Mouse (Mus musculus): ENCODE data around the gene Adgra1. TPM values are rescaled to one million over a fixed set of nuclear protein-coding genes. Genes with fewer than 3 reads are reported as not detected.

Adgra1 gene
- polyA plus RNA-seq, 1 experiment from 2014 or later: 0.50 TPM

DNA sequence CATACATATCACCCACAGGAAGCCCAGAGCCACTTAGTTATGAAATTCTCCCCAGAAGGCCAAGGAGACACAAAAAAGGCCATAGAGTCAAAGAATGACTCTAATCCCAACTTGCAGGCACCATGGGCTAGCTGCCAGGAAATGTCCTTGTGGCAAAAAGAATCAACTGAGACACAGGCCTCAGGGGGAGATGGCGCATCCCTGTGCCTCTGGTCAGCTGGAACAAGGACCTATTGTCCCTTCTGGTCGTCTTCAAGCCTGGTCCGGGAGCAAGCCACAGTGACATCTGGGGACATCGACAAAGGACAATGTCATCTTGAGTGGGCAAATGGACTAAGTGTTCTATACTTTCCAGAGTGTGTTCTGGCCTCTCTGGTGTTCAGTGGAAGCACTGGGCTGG lies 49.6 kb downstream of the Adgra1 start:
- H3K27me3 ChIP-seq (ENCODE audit: insufficient read depth, low read length): no peaks in the 10 kb centered on the region
- H3K36me3 ChIP-seq (ENCODE audit: insufficient read depth, low read length): no peaks in the 10 kb centered on the region
- ATAC-seq (replicated peaks; ENCODE audit: low FRiP score, low read depth) (no peak), DNase-seq (ENCODE audit: low spot score) (no peak)
- H3K27ac ChIP-seq: no peak overlapping the region
- H3K9me3 ChIP-seq (replicated peaks; ENCODE audit: low read length): no peaks in the 10 kb centered on the region
- WGBS: 89% methylated on average over 4 of the region's 4 CpGs
- H3K9ac ChIP-seq (ENCODE audit: low read depth, low read length): no peak overlapping the region
- no peak overlapping the region for H3K4me3 ChIP-seq (replicated peaks; ENCODE audit: low read depth, low read length)
- H3K4me1 ChIP-seq (replicated peaks; ENCODE audit: insufficient read depth, low read length): no peaks in the 10 kb centered on the region
- H3K4me2 ChIP-seq (ENCODE audit: low read length): no peak overlapping the region
- TF ChIP-seq CTCF (IDR thresholded peaks at IDR 0.05; ENCODE audit: low read depth): no peak

- H3K4me2 ChIP-seq (ENCODE audit: low read length): no peak overlapping the region
- no peak overlapping the region for H3K9ac ChIP-seq (ENCODE audit: low read depth, low read length)
- H3K4me1 ChIP-seq (replicated peaks; ENCODE audit: insufficient read depth, low read length): peaks cover 6% of the 10 kb centered on the region; the same call in 1 of the 2 replicates
- H3K9me3 ChIP-seq (replicated peaks; ENCODE audit: low read length): no peaks in the 10 kb centered on the region
- TF ChIP-seq CTCF (IDR thresholded peaks at IDR 0.05; ENCODE audit: low read depth): no peak
- no peaks in the 10 kb centered on the region for H3K36me3 ChIP-seq (ENCODE audit: insufficient read depth, low read length)
- H3K27ac ChIP-seq: no peak overlapping the region
- DNase-seq (ENCODE audit: low spot score) (no peak), ATAC-seq (replicated peaks; ENCODE audit: low FRiP score, low read depth) (no peak)
- peaks cover 29% of the 10 kb centered on the region for H3K27me3 ChIP-seq (ENCODE audit: insufficient read depth, low read length)
- H3K4me3 ChIP-seq (replicated peaks; ENCODE audit: low read depth, low read length): no peak overlapping the region
- WGBS: 67% methylated on average over 5 of the region's 5 CpGs
These were observed 57.8 kb downstream of the Adgra1 start for GRCm38 (mm10) chr7:139891779-139892178.

GRCm38 (mm10) chr7:139894655-139895557 lies 60.9 kb downstream of the Adgra1 start, which contains the start of gene Kndc1:
Gene Kndc1, plus strand, starts transcription at chr7:139894696.
- under 1% methylated on average over 50 of the region's 50 CpGs for WGBS
- no peaks in the 10 kb centered on the region for H3K36me3 ChIP-seq (ENCODE audit: insufficient read depth, low read length)
- no peak within 1 kb of the TSS for H3K9ac ChIP-seq (ENCODE audit: low read depth, low read length)
- ATAC-seq (replicated peaks; ENCODE audit: low FRiP score, low read depth) (peak; percentile 71), DNase-seq (ENCODE audit: low spot score) (no peak)
- H3K27ac ChIP-seq: no peak within 1 kb of the TSS
- peak within 1 kb of the TSS; percentile 37 for H3K4me3 ChIP-seq (replicated peaks; ENCODE audit: low read depth, low read length)
- no peak for TF ChIP-seq CTCF (IDR thresholded peaks at IDR 0.05; ENCODE audit: low read depth)
- H3K4me1 ChIP-seq (replicated peaks; ENCODE audit: insufficient read depth, low read length): peaks cover 6% of the 10 kb centered on the region; the same call in 1 of the 2 replicates
- no peaks in the 10 kb centered on the region for H3K9me3 ChIP-seq (replicated peaks; ENCODE audit: low read length)
- H3K27me3 ChIP-seq (ENCODE audit: insufficient read depth, low read length): peaks cover 29% of the 10 kb centered on the region
- peak within 1 kb of the TSS; percentile 70 for H3K4me2 ChIP-seq (ENCODE audit: low read length)

- DNase-seq (ENCODE audit: low spot score): no peak
- TF ChIP-seq CTCF (IDR thresholded peaks at IDR 0.05; ENCODE audit: low read depth): no peak
- H3K4me3 ChIP-seq (replicated peaks; ENCODE audit: low read depth, low read length): no peak overlapping the region
- no peak overlapping the region for H3K4me2 ChIP-seq (ENCODE audit: low read length)
- WGBS: 74% methylated on average over 7 of the region's 7 CpGs
- no peak for ATAC-seq (replicated peaks; ENCODE audit: low FRiP score, low read depth)
- H3K27me3 ChIP-seq (ENCODE audit: insufficient read depth, low read length): peaks cover 29% of the 10 kb centered on the region
- H3K27ac ChIP-seq: no peak overlapping the region
- no peaks in the 10 kb centered on the region for H3K9me3 ChIP-seq (replicated peaks; ENCODE audit: low read length)
- H3K36me3 ChIP-seq (ENCODE audit: insufficient read depth, low read length): no peaks in the 10 kb centered on the region
- peaks cover 6% of the 10 kb centered on the region; the same call in 1 of the 2 replicates for H3K4me1 ChIP-seq (replicated peaks; ENCODE audit: insufficient read depth, low read length)
- no peak overlapping the region for H3K9ac ChIP-seq (ENCODE audit: low read depth, low read length)
These were observed 62.3 kb downstream of the Adgra1 start for GRCm38 (mm10) chr7:139896271-139896670.

GRCm38 (mm10) chr7:139896796-139897195 lies 62.8 kb downstream of the Adgra1 start:
- Histone ChIP-seq H3K4me1 (replicated peaks; ENCODE audit: insufficient read depth, low read length) (peaks cover 6% of the 10 kb centered on the region; the same call in 1 of the 2 replicates), H3K4me3 (replicated peaks; ENCODE audit: low read depth, low read length) (no peak overlapping the region), H3K9ac (ENCODE audit: low read depth, low read length) (no peak overlapping the region), H3K27ac (no peak overlapping the region), H3K9me3 (replicated peaks; ENCODE audit: low read length) (no peaks in the 10 kb centered on the region), H3K36me3 (ENCODE audit: insufficient read depth, low read length) (no peaks in the 10 kb centered on the region), H3K4me2 (ENCODE audit: low read length) (no peak overlapping the region), H3K27me3 (ENCODE audit: insufficient read depth, low read length) (peaks cover 29% of the 10 kb centered on the region)
- DNase-seq (ENCODE audit: low spot score) (no peak), ATAC-seq (replicated peaks; ENCODE audit: low FRiP score, low read depth) (no peak)
- TF ChIP-seq CTCF (IDR thresholded peaks at IDR 0.05; ENCODE audit: low read depth): no peak
- WGBS: 82% methylated on average over 7 of the region's 7 CpGs

GRCm38 (mm10) chr7:139898606-139899005 lies 64.6 kb downstream of the Adgra1 start:
- WGBS: 82% methylated on average over 2 of the region's 2 CpGs
- peaks cover 22% of the 10 kb centered on the region for H3K27me3 ChIP-seq (ENCODE audit: insufficient read depth, low read length)

More at GRCm38 (mm10) chr7:139898606-139899005, 64.6 kb downstream of the Adgra1 start:
- Histone ChIP-seq H3K4me1 (replicated peaks; ENCODE audit: insufficient read depth, low read length) (peaks cover 6% of the 10 kb centered on the region; the same call in 1 of the 2 replicates), H3K4me2 (ENCODE audit: low read length) (no peak overlapping the region), H3K4me3 (replicated peaks; ENCODE audit: low read depth, low read length) (no peak overlapping the region), H3K27ac (no peak overlapping the region), H3K9me3 (replicated peaks; ENCODE audit: low read length) (no peaks in the 10 kb centered on the region), H3K9ac (ENCODE audit: low read depth, low read length) (no peak overlapping the region), H3K36me3 (ENCODE audit: insufficient read depth, low read length) (no peaks in the 10 kb centered on the region)
- no peak for DNase-seq (ENCODE audit: low spot score)
- ATAC-seq (replicated peaks; ENCODE audit: low FRiP score, low read depth): no peak
- no peak for TF ChIP-seq CTCF (IDR thresholded peaks at IDR 0.05; ENCODE audit: low read depth)

All from kidney, postnatal 0 days (tissue).